ENCODE assay signal across 33 mouse cellular contexts in genomic region chr15:6402433-6402832, GRCm38 (mm10). TPM values are rescaled to one million over a fixed set of nuclear protein-coding genes. Genes with fewer than 3 reads are reported as not detected.
"Had no signal": no experiment of that assay in that cellular context is flagged by ENCODE, and none has a peak within 500 bp of the region (broad histone marks: within the 10 kb centered on the region; RNA-seq: fewer than 3 reads in every experiment).

No protein-coding gene starts in this region.

- ATAC-seq: forebrain, embryonic 13.5 days; forebrain, embryonic 14.5 days; forebrain, embryonic 15.5 days; forebrain, embryonic 16.5 days; forebrain, postnatal 0 days had no signal

- H3K9ac ChIP-seq: embryonic facial prominence, embryonic 12.5 days; embryonic facial prominence, embryonic 13.5 days; embryonic facial prominence, embryonic 15.5 days; forebrain, embryonic 12.5 days; forebrain, embryonic 13.5 days; forebrain, embryonic 15.5 days; forebrain, postnatal 0 days had no signal

- DNase-seq: cerebellum, adult 2 months; cerebellum, adult 8-10 months; cerebellum, adult 9-10 months; cerebellum, adult 9-11 months; cerebellum, postnatal 10 days; cerebellum, postnatal 14 days; cerebellum, postnatal 25 days; cerebellum, postnatal 36 days; embryo, embryonic 11 days; forebrain, postnatal 0 days; gastrocnemius, adult 2 months; gastrocnemius, postnatal 10 days; gastrocnemius, postnatal 14 days; gastrocnemius, postnatal 25 days; gastrocnemius, postnatal 36 days; heart, adult 18-20 months had no signal

- H3K36me3 ChIP-seq: embryonic facial prominence, embryonic 10.5 days; embryonic facial prominence, embryonic 12.5 days; embryonic facial prominence, embryonic 15.5 days; forebrain, embryonic 10.5 days; forebrain, embryonic 12.5 days; forebrain, embryonic 15.5 days had no signal

- H3K27me3 ChIP-seq: embryonic facial prominence, embryonic 12.5 days; embryonic facial prominence, embryonic 13.5 days; embryonic facial prominence, embryonic 15.5 days; forebrain, embryonic 12.5 days; forebrain, embryonic 13.5 days; forebrain, embryonic 15.5 days had no signal

- H3K9me3 ChIP-seq: embryonic facial prominence, embryonic 10.5 days; embryonic facial prominence, embryonic 12.5 days; embryonic facial prominence, embryonic 13.5 days; embryonic facial prominence, embryonic 15.5 days; forebrain, embryonic 10.5 days; forebrain, embryonic 12.5 days; forebrain, embryonic 13.5 days; forebrain, embryonic 15.5 days had no signal

- H3K4me3 ChIP-seq: embryonic facial prominence, embryonic 10.5 days; embryonic facial prominence, embryonic 12.5 days; embryonic facial prominence, embryonic 13.5 days; embryonic facial prominence, embryonic 15.5 days; erythroblast, embryonic 14.5 days; forebrain, embryonic 10.5 days; forebrain, embryonic 12.5 days; forebrain, embryonic 13.5 days; forebrain, embryonic 15.5 days; gastrocnemius, adult 2 months had no signal

- H3K27ac ChIP-seq: embryonic facial prominence, embryonic 10.5 days; embryonic facial prominence, embryonic 12.5 days; embryonic facial prominence, embryonic 13.5 days; embryonic facial prominence, embryonic 15.5 days; forebrain, embryonic 10.5 days; forebrain, embryonic 12.5 days; forebrain, embryonic 13.5 days; forebrain, embryonic 15.5 days; gastrocnemius, adult 2 months had no signal

- H3K4me1 ChIP-seq: embryonic facial prominence, embryonic 10.5 days; embryonic facial prominence, embryonic 15.5 days; forebrain, embryonic 10.5 days; forebrain, embryonic 12.5 days; forebrain, embryonic 13.5 days; forebrain, embryonic 15.5 days had no signal

- H3K4me2 ChIP-seq: embryonic facial prominence, embryonic 12.5 days; embryonic facial prominence, embryonic 13.5 days; embryonic facial prominence, embryonic 15.5 days; forebrain, embryonic 12.5 days; forebrain, embryonic 13.5 days; forebrain, embryonic 15.5 days had no signal

RNA-seq across cellular contexts. Expression of gene C9, which starts 42.7 kb away (rescaled TPM):
- polyA plus RNA-seq: cerebellum, adult 2 months; cortical plate, adult 2 months; embryonic facial prominence, embryonic 10.5 days; embryonic facial prominence, embryonic 11.5 days; embryonic facial prominence, embryonic 13.5 days; embryonic facial prominence, embryonic 14.5 days; embryonic facial prominence, embryonic 15.5 days; erythroblast, embryonic 14.5 days; forebrain, embryonic 10.5 days; forebrain, embryonic 11.5 days; forebrain, embryonic 12.5 days; forebrain, embryonic 13.5 days; forebrain, embryonic 14.5 days; forebrain, embryonic 15.5 days; forebrain, embryonic 16.5 days; forebrain, postnatal 0 days; frontal cortex, adult 2 months; gonadal fat pad, adult 2 months had no signal
